Mouse (Mus musculus): Measurements from ENCODE around the gene Smyd3.

The Smyd3 gene

GRCm38 (mm10) chr1:179055760-179056159, 462.1 kb downstream of the Smyd3 start:
- in situ Hi-C loops (cut with MboI; ENCODE audit: unreplicated experiment in 2 of 2) = no loop called here

- in situ Hi-C loops (cut with MboI; ENCODE audit: unreplicated experiment in 2 of 2) = no loop called here
Measured at GRCm38 (mm10) chr1:179054385-179055116, 463.3 kb downstream of the Smyd3 start.

- in situ Hi-C loops (cut with MboI; ENCODE audit: unreplicated experiment in 2 of 2) = no loop called here
Measured at GRCm38 (mm10) chr1:179052545-179053180, 465.2 kb downstream of the Smyd3 start.

GRCm38 (mm10) chr1:179047931-179048596, 469.8 kb downstream of the Smyd3 start:
- in situ Hi-C loops (cut with MboI; ENCODE audit: unreplicated experiment in 2 of 2) = no loop called here

DNA sequence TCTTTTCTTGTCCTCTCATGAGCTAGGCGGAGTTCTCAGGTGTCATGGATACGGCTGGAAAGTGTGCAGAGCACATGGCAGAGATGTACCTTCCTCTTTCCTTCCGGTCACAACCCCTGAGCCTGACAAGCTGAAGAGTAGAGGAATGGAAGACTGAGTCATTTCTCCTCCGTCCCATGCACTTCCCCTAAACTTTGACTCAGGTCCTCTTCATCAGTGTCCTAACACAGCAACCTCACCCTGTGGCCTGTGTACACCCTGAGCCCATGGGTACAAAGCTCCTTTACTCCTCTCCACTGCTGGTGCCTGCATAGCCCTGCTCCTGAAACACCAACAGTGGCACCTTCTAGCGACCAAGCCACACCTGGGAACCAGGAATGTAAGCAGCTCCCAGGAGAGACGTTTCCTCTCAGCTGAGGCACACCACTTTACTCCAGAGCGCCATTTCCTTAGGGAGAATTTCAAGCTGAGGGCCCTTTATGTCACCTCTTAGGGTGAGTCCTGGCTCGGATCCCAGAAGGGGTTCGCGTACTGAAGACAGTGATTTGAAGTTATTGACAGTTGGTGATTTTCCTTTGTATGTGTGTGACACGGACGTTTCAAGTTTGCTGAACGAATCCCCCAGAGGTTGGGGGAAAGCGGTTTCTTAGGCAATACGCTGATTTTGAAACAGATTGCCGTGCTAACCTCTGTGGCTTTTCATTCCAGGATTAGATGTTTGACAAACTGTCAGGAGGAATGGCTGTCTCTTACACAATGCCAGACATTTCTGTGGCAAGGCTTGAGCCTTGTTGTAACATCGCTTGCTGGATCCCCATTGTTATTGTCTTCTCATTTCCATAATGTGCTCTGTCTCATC, 471.8 kb downstream of the Smyd3 start:
- in situ Hi-C loops (cut with MboI; ENCODE audit: unreplicated experiment in 2 of 2) = no loop called here

DNA sequence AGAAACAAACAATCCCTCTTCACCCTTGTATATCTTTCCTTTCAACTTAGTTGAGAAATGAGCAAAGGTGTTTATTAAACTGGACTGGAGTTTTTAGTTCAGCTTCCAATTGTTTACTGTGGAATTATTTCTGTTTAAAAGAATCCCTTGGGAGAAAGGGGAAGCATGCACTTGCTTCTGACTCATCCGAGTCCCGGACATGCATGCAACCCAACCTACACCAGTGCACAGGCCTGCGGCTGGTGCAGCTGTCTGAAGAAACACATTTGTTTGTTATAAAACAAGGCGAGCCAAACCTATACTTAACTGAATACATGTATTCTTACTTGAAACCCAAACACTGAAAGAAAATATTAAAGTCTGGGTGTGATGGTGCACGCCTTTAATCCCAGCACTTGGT, 473.7 kb downstream of the Smyd3 start:
- in situ Hi-C loops (cut with MboI; ENCODE audit: unreplicated experiment in 2 of 2) = no loop called here

DNA sequence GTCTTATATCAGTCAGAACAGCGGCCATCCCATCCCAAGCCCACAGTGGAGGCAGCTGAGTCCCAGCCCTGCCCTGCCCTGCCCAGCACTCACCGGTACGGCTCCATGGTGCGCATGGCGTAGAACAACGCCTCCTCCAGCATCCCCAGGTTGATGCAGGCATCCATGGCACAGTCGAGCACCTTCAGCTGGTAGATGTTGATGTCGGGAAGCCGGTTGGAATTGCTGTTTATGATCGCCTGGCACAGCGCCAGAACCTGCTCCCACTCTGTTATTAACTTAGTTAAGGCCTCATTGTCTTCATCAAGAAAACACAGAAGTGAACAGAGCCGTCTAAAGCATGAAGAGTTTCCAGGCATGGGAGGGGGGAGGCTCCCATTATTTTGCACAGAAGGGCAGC, 474.2 kb downstream of the Smyd3 start:
- in situ Hi-C loops (cut with MboI; ENCODE audit: unreplicated experiment in 2 of 2) = no loop called here

- in situ Hi-C loops (cut with MboI; ENCODE audit: unreplicated experiment in 2 of 2) = no loop called here
Measured at GRCm38 (mm10) chr1:179041905-179042337, 475.9 kb downstream of the Smyd3 start.

GRCm38 (mm10) chr1:179041231-179041904, 476.5 kb downstream of the Smyd3 start:
- in situ Hi-C loops (cut with MboI; ENCODE audit: unreplicated experiment in 2 of 2) = no loop called here

GRCm38 (mm10) chr1:179038801-179039200, 479.0 kb downstream of the Smyd3 start:
- in situ Hi-C loops (cut with MboI; ENCODE audit: unreplicated experiment in 2 of 2) = no loop called here

- in situ Hi-C loops (cut with MboI; ENCODE audit: unreplicated experiment in 2 of 2) = no loop called here
Measured at GRCm38 (mm10) chr1:179032947-179033346, 484.9 kb downstream of the Smyd3 start.

DNA sequence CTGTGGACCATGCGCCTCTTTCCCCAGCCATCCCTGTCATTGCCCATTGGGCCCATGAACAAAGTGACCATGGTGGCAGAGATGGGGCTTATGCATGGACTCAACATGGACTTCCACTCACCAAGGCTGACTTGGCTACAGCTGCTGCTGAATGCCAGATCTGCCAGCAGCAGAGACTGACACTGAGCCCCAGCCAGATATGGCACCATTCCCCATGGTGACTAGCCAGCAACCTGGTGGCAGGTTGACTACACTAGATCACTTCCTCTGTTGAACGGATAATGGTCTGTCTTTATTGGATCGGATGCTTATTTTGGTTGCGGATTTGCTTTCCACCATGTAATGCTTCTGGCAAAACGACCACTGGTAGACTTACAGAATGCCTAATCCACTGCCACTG, 486.3 kb downstream of the Smyd3 start:
- in situ Hi-C loops (cut with MboI; ENCODE audit: unreplicated experiment in 2 of 2) = no loop called here

GRCm38 (mm10) chr1:179026614-179027013, 491.2 kb downstream of the Smyd3 start:
- in situ Hi-C loops (cut with MboI; ENCODE audit: unreplicated experiment in 2 of 2) = no loop called here

DNA sequence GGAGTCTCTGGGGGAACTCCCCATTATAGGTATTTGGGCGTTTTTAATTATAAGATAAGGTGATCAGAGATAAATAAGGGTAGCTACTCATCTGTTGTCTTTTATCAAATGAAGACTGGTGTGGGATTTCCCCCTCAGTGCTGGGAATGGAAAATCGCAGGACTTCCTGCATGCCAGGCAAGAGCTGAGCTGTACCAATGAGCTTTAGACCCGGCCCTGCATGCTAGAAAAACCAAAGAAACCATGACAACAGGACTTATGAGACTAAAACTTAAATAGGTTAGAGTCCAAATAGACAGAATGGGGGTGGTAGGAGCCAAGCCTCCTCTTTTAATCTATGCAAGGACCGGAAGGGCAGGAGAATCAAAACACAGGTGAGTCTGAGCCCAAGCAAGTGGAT, 492.7 kb downstream of the Smyd3 start:
- in situ Hi-C loops (cut with MboI; ENCODE audit: unreplicated experiment in 2 of 2) = no loop called here

- in situ Hi-C loops (cut with MboI; ENCODE audit: unreplicated experiment in 2 of 2) = no loop called here
Measured at GRCm38 (mm10) chr1:179023486-179023885, 494.4 kb downstream of the Smyd3 start.

GRCm38 (mm10) chr1:179017428-179017827, 500.4 kb downstream of the Smyd3 start:
- in situ Hi-C loops (cut with MboI; ENCODE audit: unreplicated experiment in 2 of 2) = no loop called here

DNA sequence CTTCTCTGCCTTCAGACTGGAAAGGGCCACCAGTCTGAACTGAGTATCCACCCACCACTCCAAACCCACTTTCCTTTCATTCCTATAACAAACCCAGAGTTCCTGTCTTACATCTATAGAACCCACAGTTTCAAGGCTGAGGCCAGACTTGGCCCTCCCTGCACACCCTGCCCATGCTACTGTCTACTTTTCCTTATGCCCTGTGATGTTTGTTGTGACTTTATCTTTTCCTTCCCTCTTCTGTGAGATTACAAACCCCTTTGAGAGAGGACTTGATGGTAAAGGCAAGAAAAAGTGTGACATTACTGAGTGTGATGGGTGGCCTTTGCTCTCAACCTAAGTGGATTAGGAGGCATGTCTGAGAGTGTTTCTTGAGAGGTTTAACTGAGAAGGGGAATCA, 504.8 kb downstream of the Smyd3 start:
- in situ Hi-C loops (cut with MboI; ENCODE audit: unreplicated experiment in 2 of 2) = no loop called here

GRCm38 (mm10) chr1:179012273-179012672, 505.6 kb downstream of the Smyd3 start:
- in situ Hi-C loops (cut with MboI; ENCODE audit: unreplicated experiment in 2 of 2) = no loop called here

DNA sequence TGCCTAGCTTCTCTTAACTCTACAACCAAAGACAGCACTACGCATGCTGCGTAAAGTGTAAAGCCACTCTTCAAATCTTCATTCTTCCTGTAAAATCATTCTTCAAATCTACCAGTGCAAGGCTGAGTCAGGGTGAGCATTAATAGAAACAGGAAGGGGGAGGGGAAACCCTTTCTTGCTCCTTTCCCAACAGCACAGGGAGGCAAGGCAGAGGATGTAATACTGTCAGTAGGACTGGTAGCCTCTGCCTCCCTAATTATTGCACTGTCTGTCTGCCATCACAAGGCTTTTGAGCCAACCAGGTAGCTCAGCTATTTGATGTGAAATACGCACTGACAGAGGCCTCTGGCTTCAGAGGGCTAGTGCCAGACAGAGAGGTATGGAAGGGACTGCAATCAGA, 507.1 kb downstream of the Smyd3 start:
- in situ Hi-C loops (cut with MboI; ENCODE audit: unreplicated experiment in 2 of 2) = no loop called here

GRCm38 (mm10) chr1:179009911-179010310, 507.9 kb downstream of the Smyd3 start:
- in situ Hi-C loops (cut with MboI; ENCODE audit: unreplicated experiment in 2 of 2) = no loop called here

Measured in v-Abl transformed pro-B cells (cell line).